ENCODE assay signal across 8 mouse cellular contexts in genomic region chr2:160729851-160730796, GRCm38 (mm10). TPM values are rescaled to one million over a fixed set of nuclear protein-coding genes. Genes with fewer than 3 reads are reported as not detected.
DNase-seq lines count a peak whose midpoint lies in the region; ATAC-seq and TF ChIP-seq lines count a peak whose summit lies in the region.

No protein-coding gene starts in this region.

- TF ChIP-seq CTCF in G1E (IDR thresholded peaks at IDR 0.05; ENCODE audit: low read depth, low read length), result no peak
- peak; percentile 77 for TF ChIP-seq CTCF in lung, postnatal 0 days (IDR thresholded peaks at IDR 0.05)

- no peaks in the 10 kb centered on the region for H3K9me3 ChIP-seq in G1E (replicated peaks)
- no peaks in the 10 kb centered on the region for H3K9me3 ChIP-seq in intestine, embryonic 16.5 days (ENCODE audit: control insufficient read depth, low read length)
- no peaks in the 10 kb centered on the region for H3K9me3 ChIP-seq in lung, postnatal 0 days (ENCODE audit: low read length)

- no peak overlapping the region for H3K27ac ChIP-seq in intestine, embryonic 16.5 days (ENCODE audit: low read length)
- peak overlapping the region; percentile 47; the same call in 1 of the 2 replicates for H3K27ac ChIP-seq in lung, postnatal 0 days (ENCODE audit: low read length)

- peak; percentile 32 for ATAC-seq in G1E (ENCODE audit: extremely low read depth, insufficient number of reproducible peaks, low FRiP score, poor library complexity, severe bottlenecking)
- 0 out of 2 replicates have a peak, but pooled peaks have one; percentile 8 for ATAC-seq in intestine, embryonic 16.5 days
- no peak for ATAC-seq in lung, postnatal 0 days

- H3K9ac ChIP-seq in intestine, embryonic 16.5 days (ENCODE audit: low read depth, low read length), result peak overlapping the region; percentile 95
- H3K9ac ChIP-seq in lung, postnatal 0 days (replicated peaks; ENCODE audit: low read depth), result 0 out of 2 replicates have a peak overlapping the region, but pooled peaks have one; percentile 88

- WGBS in intestine, embryonic 16.5 days, result 20% methylated on average over 17 of the region's 17 CpGs
- WGBS in lung, postnatal 0 days, result 23% methylated on average over 17 of the region's 17 CpGs

- peak overlapping the region; percentile 97; the same call in 1 of the 2 replicates for H3K4me3 ChIP-seq in G1E (ENCODE audit: low read depth, low read length)
- H3K4me3 ChIP-seq in intestine, embryonic 16.5 days (ENCODE audit: low read length), result peak overlapping the region; percentile 85
- H3K4me3 ChIP-seq in lung, postnatal 0 days (ENCODE audit: low read depth, low read length), result peak overlapping the region; percentile 90

- peaks cover 23% of the 10 kb centered on the region for H3K4me1 ChIP-seq in G1E (ENCODE audit: insufficient read depth, low read depth, low read length)
- peaks cover 29% of the 10 kb centered on the region for H3K4me1 ChIP-seq in intestine, embryonic 16.5 days (ENCODE audit: control insufficient read depth, insufficient read depth, low read length)
- peaks cover 16% of the 10 kb centered on the region; the same call in 1 of the 2 replicates for H3K4me1 ChIP-seq in lung, postnatal 0 days (ENCODE audit: insufficient read depth, low read depth, low read length)

- peak overlapping the region; percentile 78 for H3K4me2 ChIP-seq in intestine, embryonic 16.5 days (ENCODE audit: low read depth, low read length)
- peak overlapping the region; percentile 87 for H3K4me2 ChIP-seq in lung, postnatal 0 days (replicated peaks; ENCODE audit: low read depth, low read length)

- peak; percentile 41 to 53 for DNase-seq in cerebellum, adult 18-20 months
- no peak for DNase-seq in cerebellum, adult 11 months
- DNase-seq in G1E (ENCODE audit: low spot score), result no peak
- DNase-seq in fat pad, adult 2 months (ENCODE audit: extremely low read depth, low read depth, low spot score), result peak; percentile 69
- peak; percentile 74 for DNase-seq in lung, postnatal 0 days (ENCODE audit: low spot score)
- peak; percentile 44 for DNase-seq in testis, postnatal 10 days (ENCODE audit: low spot score)
- no peak for DNase-seq in frontal cortex, adult 2 months (ENCODE audit: extremely low spot score in 1 of 2, low spot score in 1 of 2)

- peaks cover 14% of the 10 kb centered on the region for H3K27me3 ChIP-seq in G1E (ENCODE audit: insufficient read depth, low read length)
- no peaks in the 10 kb centered on the region for H3K27me3 ChIP-seq in intestine, embryonic 16.5 days (replicated peaks; ENCODE audit: control insufficient read depth, insufficient read depth, low read length)
- no peaks in the 10 kb centered on the region for H3K27me3 ChIP-seq in lung, postnatal 0 days (replicated peaks; ENCODE audit: insufficient read depth, low read length)

- H3K36me3 ChIP-seq in G1E (replicated peaks), result peaks cover 22% of the 10 kb centered on the region
- H3K36me3 ChIP-seq in intestine, embryonic 16.5 days (ENCODE audit: control insufficient read depth, insufficient read depth, low read length), result no peaks in the 10 kb centered on the region
- no peaks in the 10 kb centered on the region for H3K36me3 ChIP-seq in lung, postnatal 0 days (ENCODE audit: insufficient read depth, low read length)

- TF ChIP-seq EP300 in lung, postnatal 0 days (IDR thresholded peaks at IDR 0.05), result no peak

RNA-seq across cellular contexts. Expression of gene Plcg1, which starts 1.0 kb away (rescaled TPM):
- total RNA-seq in G1E (2014; fragmentation: Nextera tagmentation) (11.1 and 17.5 TPM in 2 replicates), G1E (2017) (31.5 and 38.9 TPM in 2 replicates)
- polyA plus RNA-seq in G1E (2012), result 4.1 and 5.1 TPM in 2 replicates
- polyA plus RNA-seq in intestine, embryonic 16.5 days (2015; fragmentation: Nextera tagmentation; extraction: Ambion mirVana), result 16.5 and 20.0 TPM in 2 replicates
- 34.8 and 36.4 TPM in 2 replicates for polyA plus RNA-seq in lung, postnatal 0 days (2015; fragmentation: Nextera tagmentation; extraction: Ambion mirVana)
- polyA plus RNA-seq in frontal cortex, adult 2 months (2012; rRNA removed), result 81.3 and 91.3 TPM in 2 replicates

Comparison
In these comparisons a context has a peak if more than half of its experiments do, and no peak if none do; other contexts are left out.
1. DNase-seq: peak in cerebellum, adult 18-20 months (2 of 2), fat pad, adult 2 months (single experiment), lung, postnatal 0 days (single experiment) and testis, postnatal 10 days (single experiment); none in cerebellum, adult 11 months (single experiment), G1E (single experiment) and frontal cortex, adult 2 months (0 of 2).
2. Peak in every context shown above with its lines, with median percentiles within 50 percentile points of each other: H3K4me3 ChIP-seq.